Mouse (Mus musculus) kidney, adult 2 months (tissue): ENCODE measurements around the gene Ifitm10. TPM values are rescaled to one million over a fixed set of nuclear protein-coding genes. Genes with fewer than 3 reads are reported as not detected.
"Not testable (repeated sequence)": the region's sequence is repeated elsewhere in the genome, so short reads cannot be mapped to it uniquely, and the experiment has no call there.

ENCODE experiments used
- DNase-seq: peaks from one replicate; pipeline ENCODE4 v3.0.0; 2021
- H3K27ac ChIP-seq: fragments of 200-500 bp; 2 replicates; pipeline ENCODE4 v1.5.1; 2012; ENCODE audit warnings: low read depth, low read length, control low read depth, inconsistent platforms; ENCODE audit not compliant: insufficient read depth
- H3K27me3 ChIP-seq: fragments of 200-500 bp; replicated peaks from 2 replicates; pipeline ENCODE4 v1.6.1; 2012; ENCODE audit warnings: mild to moderate bottlenecking, moderate library complexity, low read length, inconsistent platforms; ENCODE audit not compliant: control insufficient read depth, insufficient read depth
- H3K36me3 ChIP-seq: fragments of 200-500 bp; 2 replicates; pipeline ENCODE4 v1.6.1; 2012; ENCODE audit warnings: mild to moderate bottlenecking, moderate library complexity, low read length, inconsistent platforms; ENCODE audit not compliant: control insufficient read depth, insufficient read depth
- H3K4me1 ChIP-seq: fragments of 200-500 bp; 2 replicates; pipeline ENCODE4 v1.6.1; 2011; ENCODE audit warnings: low read length; ENCODE audit not compliant: control insufficient read depth, insufficient read depth
- H3K4me3 ChIP-seq: fragments of 200-500 bp; 2 replicates; pipeline ENCODE4 v1.5.1; 2011; ENCODE audit warnings: mild to moderate bottlenecking, low read depth, low read length, control low read depth; ENCODE audit not compliant: insufficient read depth
- CTCF ChIP-seq: fragments of 200-500 bp; conservative IDR thresholded peaks from 2 replicates; pipeline ENCODE4 v1.5.1; 2011; ENCODE audit warnings: low read depth, mild to moderate bottlenecking, control low read depth, low read length, moderate library complexity, mixed read lengths; ENCODE audit not compliant: insufficient read depth, insufficient read length
- POLR2A ChIP-seq: fragments of 200-500 bp; IDR thresholded peaks from one replicate; pipeline ENCODE4 v1.6.1; 2011; ENCODE audit warnings: low read depth, low read length, control low read depth
- WGBS: fragments of 180-500 bp; shearing (Covaris S2); methylation state at CpG from one replicate; pipeline ENCODE4 v1.1.7; 2018; 5-methylcytosine and 5-hydroxymethylcytosine counted together
- polyA plus RNA-seq: library from polyadenylated mRNA; depleted of rRNA; stranded (reverse); fragments of >200 nt; gene quantifications from 2 replicates; pipeline ENCODE4 v1.2.3, GENCODE M21; 2012

The Ifitm10 gene
- polyA plus RNA-seq, 1 experiment: 4.1 TPM

DNA sequence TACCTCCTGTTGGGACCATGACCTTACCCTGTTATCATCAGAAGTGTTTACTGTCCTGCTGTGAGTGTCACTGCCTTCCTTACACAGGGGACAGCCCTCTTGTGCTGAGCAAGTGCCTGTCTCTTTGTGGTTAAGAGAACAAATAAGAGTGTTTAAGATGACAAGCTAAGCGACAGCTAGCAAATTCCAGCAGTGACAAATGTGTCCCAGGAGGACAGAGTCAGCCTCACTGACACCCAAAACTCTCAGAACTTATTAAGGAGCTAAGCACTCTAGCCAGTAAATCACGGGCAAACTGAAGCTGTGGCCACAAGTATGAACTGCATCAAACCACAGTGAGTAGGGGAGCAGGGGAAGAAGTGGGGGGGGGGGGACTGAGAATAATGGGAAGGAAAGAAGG lies 52.6 kb downstream of the Ifitm10 start:
- no peak overlapping the region for H3K4me3 ChIP-seq
- TF ChIP-seq POLR2A: no peak
- TF ChIP-seq CTCF: no peak
- WGBS: 40% methylated on average over 2 of the region's 2 CpGs
- H3K36me3 ChIP-seq: no peaks in the 10 kb centered on the region
- no peak overlapping the region for H3K27ac ChIP-seq
- H3K27me3 ChIP-seq: no peaks in the 10 kb centered on the region
- no peaks in the 10 kb centered on the region for H3K4me1 ChIP-seq
- DNase-seq: peak; percentile 43

DNA sequence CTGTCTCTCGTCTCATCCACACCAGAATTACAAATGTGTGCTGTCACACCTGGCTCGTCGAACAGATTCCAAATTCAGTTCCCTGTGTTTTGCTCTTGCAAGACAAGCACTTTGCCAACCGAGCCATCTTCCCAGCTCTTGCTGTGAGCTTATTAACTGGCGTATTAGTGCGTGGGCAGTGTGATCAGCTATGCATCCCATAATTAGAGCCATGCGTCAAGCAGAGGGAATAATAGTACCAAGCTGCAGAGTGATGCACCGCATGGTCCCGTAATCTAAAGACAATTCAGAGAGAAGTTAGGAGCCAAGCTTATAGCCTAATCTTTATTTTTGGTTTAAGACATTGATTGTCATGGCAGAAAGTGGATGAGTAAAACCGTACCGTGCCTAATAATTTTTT lies 54.4 kb downstream of the Ifitm10 start:
- TF ChIP-seq CTCF (no peak), POLR2A (no peak)
- no peaks in the 10 kb centered on the region for H3K36me3 ChIP-seq
- no peak overlapping the region for H3K27ac ChIP-seq
- no peaks in the 10 kb centered on the region for H3K27me3 ChIP-seq
- no peaks in the 10 kb centered on the region for H3K4me1 ChIP-seq
- H3K4me3 ChIP-seq: no peak overlapping the region
- 84% methylated on average over 11 of the region's 11 CpGs for WGBS
- DNase-seq: no peak

DNA sequence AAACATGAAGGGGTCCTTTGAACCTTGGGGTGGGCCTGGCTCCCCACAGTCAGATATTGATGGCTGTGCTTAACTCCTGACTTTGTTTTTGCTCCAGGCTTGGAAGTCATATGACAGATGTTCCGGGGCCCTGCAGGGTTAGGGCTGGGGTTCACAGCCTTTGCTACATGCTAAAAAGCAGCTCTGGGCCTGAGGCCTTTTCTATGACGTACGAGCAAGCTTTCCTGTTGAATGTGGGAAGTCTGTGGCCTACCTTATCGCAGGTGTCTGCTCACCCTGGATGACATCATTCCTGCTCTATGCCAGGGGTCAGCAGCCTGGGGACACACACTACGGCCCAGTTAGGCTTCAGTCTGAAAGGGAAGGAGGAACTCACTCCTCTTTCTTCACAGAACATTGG lies 56.3 kb downstream of the Ifitm10 start:
- WGBS: 89% methylated on average over 5 of the region's 5 CpGs

DNA sequence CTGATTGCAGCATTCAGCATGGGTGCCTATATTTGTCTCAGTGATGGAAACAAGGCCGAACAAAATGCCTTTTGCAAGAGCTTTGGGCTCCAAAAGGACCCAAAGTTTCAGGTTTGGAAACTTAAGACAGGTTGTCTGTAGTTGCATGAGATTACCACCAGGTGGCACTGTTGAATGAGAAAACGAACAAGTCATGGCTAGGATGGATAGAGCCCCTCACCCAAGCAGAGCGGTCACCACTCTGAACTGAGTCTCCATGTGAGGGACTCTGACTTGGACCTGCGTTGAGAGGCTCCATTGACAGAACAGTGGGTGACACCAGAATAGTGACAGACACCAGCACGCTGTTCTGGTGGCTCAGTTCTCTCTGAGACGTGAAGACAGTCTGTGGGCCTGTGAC lies 57.0 kb downstream of the Ifitm10 start:
- no peak overlapping the region for H3K4me3 ChIP-seq
- no peak overlapping the region for H3K27ac ChIP-seq
- H3K27me3 ChIP-seq: no peaks in the 10 kb centered on the region
- DNase-seq: peak; percentile 34
- H3K36me3 ChIP-seq: no peaks in the 10 kb centered on the region
- 41% methylated on average over 6 of the region's 6 CpGs for WGBS
- TF ChIP-seq POLR2A: no peak
- peak; percentile 57 for TF ChIP-seq CTCF
- H3K4me1 ChIP-seq: no peaks in the 10 kb centered on the region

More for the DNA sequence above, 56.3 kb downstream of the Ifitm10 start:
- H3K27ac ChIP-seq: no peak overlapping the region
- H3K4me1 ChIP-seq: no peaks in the 10 kb centered on the region
- no peaks in the 10 kb centered on the region for H3K36me3 ChIP-seq
- no peaks in the 10 kb centered on the region for H3K27me3 ChIP-seq
- H3K4me3 ChIP-seq: no peak overlapping the region
- TF ChIP-seq CTCF: no peak
- no peak for DNase-seq

DNA sequence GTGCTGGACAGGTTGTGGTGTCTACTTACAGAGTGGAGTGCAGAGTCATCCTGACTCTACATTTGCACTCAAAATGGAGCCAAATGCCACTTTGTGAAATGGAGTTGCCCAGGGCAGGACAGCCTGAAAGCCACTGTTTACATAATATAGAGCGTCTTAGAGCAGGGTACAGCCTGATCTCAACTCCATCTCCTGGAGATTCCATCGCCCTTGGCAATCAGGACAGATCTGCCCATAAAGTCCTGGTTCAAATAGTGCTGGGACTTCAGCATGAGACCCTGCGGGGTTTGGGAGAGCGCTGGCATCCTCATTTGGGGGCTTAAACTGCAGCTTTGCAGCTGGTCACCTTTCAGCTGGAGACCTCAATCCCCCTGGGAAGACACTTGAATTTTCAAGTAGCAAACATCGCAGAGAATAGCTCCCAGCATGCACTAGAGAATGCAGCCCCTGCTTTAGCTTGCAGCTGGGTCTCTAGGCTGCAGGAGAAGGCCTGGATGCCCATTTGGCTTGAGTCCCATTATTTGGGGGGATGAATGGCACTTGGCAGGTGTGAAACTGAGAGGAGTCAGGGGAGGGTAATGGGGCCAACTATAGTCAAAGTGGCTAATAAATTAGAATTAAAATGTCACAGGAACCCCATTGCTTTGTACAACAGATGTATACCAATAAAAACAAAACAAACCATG lies 58.8 kb downstream of the Ifitm10 start:
- no peaks in the 10 kb centered on the region for H3K36me3 ChIP-seq
- H3K27me3 ChIP-seq: no peaks in the 10 kb centered on the region
- H3K27ac ChIP-seq: no peak overlapping the region
- no peak for DNase-seq
- TF ChIP-seq POLR2A (no peak), CTCF (no peak)
- WGBS: 62% methylated on average over 5 of the region's 5 CpGs
- H3K4me3 ChIP-seq: no peak overlapping the region
- H3K4me1 ChIP-seq: no peaks in the 10 kb centered on the region

DNA sequence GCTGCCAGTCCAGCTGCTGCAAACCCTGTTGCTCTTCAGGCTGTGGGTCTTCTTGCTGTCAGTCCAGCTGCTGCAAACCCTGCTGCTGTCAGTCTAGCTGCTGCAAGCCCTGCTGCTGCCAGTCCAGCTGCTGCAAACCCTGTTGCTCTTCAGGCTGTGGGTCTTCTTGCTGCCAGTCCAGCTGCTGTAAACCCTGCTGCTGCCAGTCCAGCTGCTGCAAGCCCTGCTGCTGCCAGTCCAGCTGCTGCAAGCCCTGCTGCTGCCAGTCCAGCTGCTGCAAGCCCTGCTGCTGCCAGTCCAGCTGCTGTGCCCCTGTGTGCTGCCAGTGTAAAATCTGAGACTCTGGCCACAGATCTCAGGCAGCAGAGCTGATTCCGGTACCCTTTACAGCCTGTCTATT lies 69.6 kb downstream of the Ifitm10 start:
- not testable (repeated sequence) for H3K36me3 ChIP-seq, H3K27ac ChIP-seq, DNase-seq, H3K4me1 ChIP-seq, H3K4me3 ChIP-seq, H3K27me3 ChIP-seq
- WGBS: 71% methylated on average over 1 of the region's 1 CpGs

DNA sequence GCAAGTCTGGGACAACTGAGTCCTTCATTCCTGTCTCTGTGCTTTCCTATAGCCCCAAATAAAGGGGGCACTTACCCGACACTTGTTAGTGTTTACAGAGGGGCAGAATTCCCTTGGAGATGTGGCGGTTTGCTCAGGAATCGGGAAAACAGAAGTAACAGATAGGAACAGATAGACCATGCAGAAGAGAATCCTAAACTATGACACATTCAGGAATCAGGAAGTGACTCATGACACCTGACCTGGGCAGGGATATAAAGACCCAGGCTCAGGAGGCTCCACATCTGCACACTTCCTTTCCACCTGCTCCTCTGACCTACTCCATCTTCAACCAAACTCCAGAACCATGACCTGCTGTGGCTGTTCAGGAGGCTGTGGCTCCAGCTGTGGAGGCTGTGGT lies 70.3 kb downstream of the Ifitm10 start, which contains the start of gene Krtap5-4:
Gene Krtap5-4 (plus strand): TSS at position 301 of the 400 bp plus-strand sequence.
- Histone ChIP-seq H3K27me3 (no peaks in the 10 kb centered on the region), H3K4me3 (no peak within 1 kb of the TSS), H3K27ac (no peak within 1 kb of the TSS), H3K4me1 (no peaks in the 10 kb centered on the region), H3K36me3 (no peaks in the 10 kb centered on the region)
- DNase-seq: no peak
- 44% methylated on average over 3 of the region's 3 CpGs for WGBS
- TF ChIP-seq CTCF (no peak), POLR2A (no peak)

DNA sequence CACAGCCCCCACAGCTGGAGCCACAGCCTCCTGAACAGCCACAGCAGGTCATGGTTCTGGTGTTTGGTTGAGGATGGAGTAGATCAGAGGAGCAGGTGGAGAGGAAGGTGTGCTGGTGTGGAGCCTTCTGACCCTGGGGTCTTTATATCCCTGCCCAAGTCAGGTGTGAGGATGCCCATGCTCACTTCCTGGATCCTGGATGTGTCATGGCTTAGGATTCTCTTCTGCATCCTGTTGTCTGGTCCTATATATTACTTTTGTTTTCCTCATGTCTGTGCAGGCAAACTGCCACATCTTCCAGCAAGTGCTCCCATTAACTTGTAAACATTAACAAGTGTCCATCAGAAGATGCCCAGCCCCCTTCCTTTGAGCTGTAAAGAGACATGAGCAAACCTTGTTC lies 76.5 kb downstream of the Ifitm10 start, which contains the start of gene Krtap5-1:
Gene Krtap5-1 (minus strand): TSS at position 101 of the 400 bp plus-strand sequence.
- not testable (repeated sequence) for H3K36me3 ChIP-seq, H3K4me1 ChIP-seq, H3K27ac ChIP-seq, H3K27me3 ChIP-seq, DNase-seq, H3K4me3 ChIP-seq

DNA sequence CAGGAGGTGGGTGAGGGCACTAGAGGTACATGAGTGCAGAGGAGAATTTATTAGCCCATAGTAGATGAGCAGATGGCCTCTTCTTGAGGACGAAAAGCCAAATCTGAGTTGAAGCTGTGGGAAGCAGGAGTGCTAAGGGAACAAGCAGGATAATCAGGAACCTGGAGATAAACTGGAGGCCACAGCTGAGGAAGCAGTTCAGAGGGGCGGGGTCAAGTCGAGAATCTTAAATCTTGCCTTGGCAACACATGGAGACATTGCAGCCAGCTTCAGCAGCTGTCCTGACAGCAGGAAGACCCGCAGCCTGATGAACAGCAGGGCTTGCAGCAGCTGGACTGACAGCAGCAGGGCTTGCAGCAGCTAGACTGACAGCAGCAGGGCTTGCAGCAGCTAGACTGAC lies 77.4 kb downstream of the Ifitm10 start:
- not testable (repeated sequence) for H3K4me1 ChIP-seq, H3K4me3 ChIP-seq, DNase-seq, H3K36me3 ChIP-seq, H3K27me3 ChIP-seq, H3K27ac ChIP-seq
- 22% methylated on average over 4 of the region's 4 CpGs for WGBS
